Mouse (Mus musculus): ENCODE results near the gene Sass6.
"Not testable (repeated sequence)": the region's sequence is repeated elsewhere in the genome, so short reads cannot be mapped to it uniquely, and the experiment has no call there.

Gene Sass6

DNA sequence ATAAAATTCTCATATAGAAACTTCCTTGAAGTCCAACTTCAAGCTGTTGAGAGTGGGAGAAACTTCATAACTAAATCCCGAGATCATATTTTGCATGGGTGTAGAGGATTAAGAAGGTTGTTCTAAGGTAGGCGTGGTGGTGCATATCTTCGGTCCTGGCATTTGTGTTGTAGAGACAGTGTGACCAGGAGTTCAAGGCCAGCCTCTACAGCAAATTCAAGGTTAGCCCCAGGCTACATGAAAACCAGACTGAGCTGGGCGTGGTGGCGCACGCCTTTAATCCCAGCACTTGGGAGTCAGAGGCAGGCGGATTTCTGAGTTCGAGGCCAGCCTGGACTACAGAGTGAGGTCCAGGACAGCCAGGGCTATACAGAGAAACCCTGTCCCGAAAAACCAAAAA, 69.5 kb downstream of the Sass6 start:
- DNase-seq (ENCODE audit: low read depth) = not testable (repeated sequence)
